Mouse (Mus musculus) megakaryocyte, embryonic 14.5 days (primary cell): Measurements from ENCODE around the gene Cyfip1. TPM values are rescaled to one million over a fixed set of nuclear protein-coding genes. Genes with fewer than 3 reads are reported as not detected.

Source experiments
- H3K27me3 ChIP-seq: replicated peaks from 2 replicates; pipeline ENCODE3; 2012; ENCODE audit warnings: inconsistent platforms
- H3K36me3 ChIP-seq: replicated peaks from 2 replicates; pipeline ENCODE3; 2012; ENCODE audit warnings: low read length, inconsistent platforms, mixed read lengths
- H3K4me1 ChIP-seq: 2 replicates; pipeline ENCODE4 v1.6.1; 2012; ENCODE audit warnings: inconsistent platforms
- H3K4me3 ChIP-seq: replicated peaks from 2 replicates; pipeline ENCODE3; 2012; ENCODE audit warnings: moderate library complexity, mild to moderate bottlenecking, inconsistent platforms
- H3K9me3 ChIP-seq: 2 replicates; pipeline ENCODE4 v1.6.1; 2012; ENCODE audit warnings: inconsistent platforms
- FLI1 ChIP-seq: IDR thresholded peaks from 2 replicates; pipeline ENCODE4 v1.6.1; 2012; ENCODE audit warnings: low read length, inconsistent platforms, mixed read lengths
- GATA1 ChIP-seq: IDR thresholded peaks from 3 replicates; pipeline ENCODE4 v1.6.1; 2012; ENCODE audit warnings: mixed read lengths, low read length, inconsistent platforms, borderline replicate concordance
- polyA plus RNA-seq: library from polyadenylated mRNA; stranded (reverse); fragments of >175 nt; gene quantifications from 2 replicates; pipeline ENCODE4 v1.2.3, GENCODE M21; 2012; ENCODE audit warnings: low replicate concordance; ENCODE audit not compliant: insufficient read depth

Gene Cyfip1
- polyA plus RNA-seq, 1 experiment, result 10.6 TPM

GRCm38 (mm10) chr7:55859956-55860355 is 18.4 kb downstream of the Cyfip1 start:
- H3K4me3 ChIP-seq, result no peak overlapping the region
- no peak for TF ChIP-seq FLI1
- TF ChIP-seq GATA1, result no peak
- peaks cover 82% of the 10 kb centered on the region for H3K4me1 ChIP-seq

GRCm38 (mm10) chr7:55861175-55861574 is 19.6 kb downstream of the Cyfip1 start:
- TF ChIP-seq GATA1 (no peak), FLI1 (no peak)
- Histone ChIP-seq H3K36me3 (peaks cover 41% of the 10 kb centered on the region), H3K9me3 (no peaks in the 10 kb centered on the region), H3K27me3 (no peaks in the 10 kb centered on the region), H3K4me3 (no peak overlapping the region), H3K4me1 (peaks cover 82% of the 10 kb centered on the region)

More at GRCm38 (mm10) chr7:55859956-55860355, 18.4 kb downstream of the Cyfip1 start:
- no peaks in the 10 kb centered on the region for H3K27me3 ChIP-seq
- peaks cover 45% of the 10 kb centered on the region for H3K36me3 ChIP-seq
- no peaks in the 10 kb centered on the region for H3K9me3 ChIP-seq

- no peaks in the 10 kb centered on the region for H3K27me3 ChIP-seq
- peaks cover 37% of the 10 kb centered on the region for H3K36me3 ChIP-seq
- H3K4me3 ChIP-seq, result no peak overlapping the region
- H3K4me1 ChIP-seq, result peaks cover 73% of the 10 kb centered on the region
- no peak for TF ChIP-seq FLI1
- no peaks in the 10 kb centered on the region for H3K9me3 ChIP-seq
Observed at GRCm38 (mm10) chr7:55865044-55865443, 23.5 kb downstream of the Cyfip1 start.

GRCm38 (mm10) chr7:55865750-55866416 is 24.3 kb downstream of the Cyfip1 start:
- TF ChIP-seq GATA1 (no peak), FLI1 (no peak)
- H3K4me3 ChIP-seq, result no peak overlapping the region
- H3K9me3 ChIP-seq, result no peaks in the 10 kb centered on the region
- peaks cover 40% of the 10 kb centered on the region for H3K36me3 ChIP-seq
- H3K4me1 ChIP-seq, result peaks cover 74% of the 10 kb centered on the region
- H3K27me3 ChIP-seq, result no peaks in the 10 kb centered on the region

GRCm38 (mm10) chr7:55868247-55868646 is 26.7 kb downstream of the Cyfip1 start:
- TF ChIP-seq FLI1 (no peak), GATA1 (no peak)
- Histone ChIP-seq H3K36me3 (peaks cover 45% of the 10 kb centered on the region), H3K27me3 (no peaks in the 10 kb centered on the region), H3K4me3 (no peak overlapping the region), H3K4me1 (peaks cover 66% of the 10 kb centered on the region), H3K9me3 (no peaks in the 10 kb centered on the region)

- H3K9me3 ChIP-seq, result no peaks in the 10 kb centered on the region
- peaks cover 56% of the 10 kb centered on the region for H3K4me1 ChIP-seq
- no peaks in the 10 kb centered on the region for H3K27me3 ChIP-seq
- H3K36me3 ChIP-seq, result peaks cover 47% of the 10 kb centered on the region
- no peak overlapping the region for H3K4me3 ChIP-seq
- TF ChIP-seq FLI1 (no peak), GATA1 (no peak)
Observed at GRCm38 (mm10) chr7:55869220-55869619, 27.7 kb downstream of the Cyfip1 start.

GRCm38 (mm10) chr7:55870340-55871020 is 28.9 kb downstream of the Cyfip1 start:
- H3K36me3 ChIP-seq, result peaks cover 59% of the 10 kb centered on the region
- no peak overlapping the region for H3K4me3 ChIP-seq
- peaks cover 45% of the 10 kb centered on the region for H3K4me1 ChIP-seq
- no peaks in the 10 kb centered on the region for H3K9me3 ChIP-seq
- H3K27me3 ChIP-seq, result no peaks in the 10 kb centered on the region
- TF ChIP-seq FLI1 (no peak), GATA1 (no peak)

GRCm38 (mm10) chr7:55871476-55871875 is 29.9 kb downstream of the Cyfip1 start:
- H3K4me3 ChIP-seq, result no peak overlapping the region
- H3K9me3 ChIP-seq, result no peaks in the 10 kb centered on the region
- no peaks in the 10 kb centered on the region for H3K27me3 ChIP-seq
- TF ChIP-seq FLI1 (no peak), GATA1 (no peak)
- peaks cover 69% of the 10 kb centered on the region for H3K36me3 ChIP-seq
- H3K4me1 ChIP-seq, result peaks cover 36% of the 10 kb centered on the region

- TF ChIP-seq FLI1 (no peak), GATA1 (no peak)
- H3K36me3 ChIP-seq, result peaks cover 97% of the 10 kb centered on the region
Observed at GRCm38 (mm10) chr7:55874703-55875102, 33.2 kb downstream of the Cyfip1 start.

GRCm38 (mm10) chr7:55877721-55878120 is 36.2 kb downstream of the Cyfip1 start:
- Histone ChIP-seq H3K9me3 (no peaks in the 10 kb centered on the region), H3K4me3 (no peak overlapping the region), H3K27me3 (no peaks in the 10 kb centered on the region), H3K4me1 (peaks cover 6% of the 10 kb centered on the region), H3K36me3 (peaks cover 100% of the 10 kb centered on the region)
- TF ChIP-seq GATA1 (no peak), FLI1 (no peak)

More at GRCm38 (mm10) chr7:55874703-55875102, 33.2 kb downstream of the Cyfip1 start:
- H3K9me3 ChIP-seq, result no peaks in the 10 kb centered on the region
- no peaks in the 10 kb centered on the region for H3K27me3 ChIP-seq
- no peak overlapping the region for H3K4me3 ChIP-seq
- peaks cover 12% of the 10 kb centered on the region for H3K4me1 ChIP-seq
